Mouse (Mus musculus) lung, postnatal 0 days (tissue): ENCODE measurements around the gene Fam78b.

ENCODE experiments used
- CTCF ChIP-seq: IDR thresholded peaks from 2 replicates; pipeline ENCODE4 v1.5.1; 2016; ENCODE audit warnings: antibody characterized with exemption, mild to moderate bottlenecking
- EP300 ChIP-seq: IDR thresholded peaks from 2 replicates; pipeline ENCODE4 v1.6.1; 2016; ENCODE audit warnings: antibody characterized with exemption, mild to moderate bottlenecking, control low read depth

- TF ChIP-seq CTCF: 0 out of 2 replicates have a peak, but pooled peaks have one; percentile 6
- no peak for TF ChIP-seq EP300
Measured at GRCm38 (mm10) chr1:167000529-167001173, 566 bp upstream of the Fam78b start.
